Mouse (Mus musculus): ENCODE data around the gene Pou4f1. TPM values are rescaled to one million over a fixed set of nuclear protein-coding genes. Genes with fewer than 3 reads are reported as not detected.

Gene Pou4f1
- total RNA-seq, 2 experiments from 2014 or later: 1.4 to 2.1 TPM

GRCm38 (mm10) chr14:104458728-104459512, 8.9 kb downstream of the Pou4f1 start:
- DNase-seq: no peak
- intact Hi-C loops (cut with DNase I; ENCODE audit: low total_unique reads): no loop called here

DNA sequence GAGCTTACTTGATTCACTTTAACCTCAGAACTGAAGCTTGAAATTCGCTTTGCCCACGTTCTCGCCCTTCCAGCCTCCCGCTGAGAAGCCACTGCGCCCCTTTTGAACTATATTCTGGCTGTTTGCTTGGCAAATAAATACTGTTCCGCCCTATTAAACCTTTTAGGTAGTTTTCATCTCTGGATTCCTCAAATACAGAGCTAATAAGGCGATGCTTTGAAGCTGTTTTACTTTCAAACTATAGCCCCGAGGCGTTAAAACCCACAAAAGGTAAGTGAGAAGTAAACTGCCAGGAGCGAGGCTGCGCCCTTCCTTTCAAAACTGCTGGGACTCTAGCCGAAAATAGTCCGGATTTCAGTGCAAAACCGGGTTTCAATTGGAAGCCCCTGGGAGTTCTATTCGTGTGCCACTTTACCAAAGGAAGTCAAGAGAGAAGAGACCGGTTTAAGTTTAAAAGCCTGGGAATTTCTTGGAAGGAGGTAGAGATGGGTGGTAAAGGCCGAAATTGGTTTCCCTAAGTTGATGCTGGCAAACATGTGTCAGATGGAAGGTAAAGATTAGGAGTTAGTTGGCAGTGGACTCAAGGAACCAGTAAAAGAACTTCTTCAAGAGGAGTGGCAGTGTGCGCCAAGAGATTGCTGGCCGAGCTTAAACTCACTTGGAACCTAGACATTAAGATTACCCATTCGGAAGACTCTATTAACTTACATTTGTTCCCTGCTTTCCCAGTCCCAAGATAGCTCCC, 9.7 kb downstream of the Pou4f1 start:
- DNase-seq: no peak
- intact Hi-C loops (cut with DNase I; ENCODE audit: low total_unique reads): no loop called here

DNA sequence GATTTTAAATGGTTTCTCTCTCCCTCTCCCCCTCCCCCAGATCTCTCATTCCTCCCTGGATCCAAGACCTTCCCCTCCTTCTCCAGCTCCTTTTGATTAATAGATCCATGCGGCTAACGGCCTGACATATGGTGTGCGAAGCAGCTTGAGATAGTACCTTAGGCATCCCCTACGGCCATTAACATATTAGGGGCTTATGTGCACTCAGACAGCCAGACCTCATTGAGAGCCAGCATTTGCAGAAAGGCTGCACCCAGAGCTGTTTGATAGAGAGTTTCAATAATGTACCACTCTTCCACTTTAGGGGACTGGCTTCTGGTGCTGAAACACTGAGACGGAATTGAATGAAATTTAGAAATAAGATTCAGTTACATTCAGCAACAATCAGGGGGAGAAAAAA, 10.8 kb downstream of the Pou4f1 start:
- no peak for DNase-seq
- intact Hi-C loops (cut with DNase I; ENCODE audit: low total_unique reads): no loop called here

DNA sequence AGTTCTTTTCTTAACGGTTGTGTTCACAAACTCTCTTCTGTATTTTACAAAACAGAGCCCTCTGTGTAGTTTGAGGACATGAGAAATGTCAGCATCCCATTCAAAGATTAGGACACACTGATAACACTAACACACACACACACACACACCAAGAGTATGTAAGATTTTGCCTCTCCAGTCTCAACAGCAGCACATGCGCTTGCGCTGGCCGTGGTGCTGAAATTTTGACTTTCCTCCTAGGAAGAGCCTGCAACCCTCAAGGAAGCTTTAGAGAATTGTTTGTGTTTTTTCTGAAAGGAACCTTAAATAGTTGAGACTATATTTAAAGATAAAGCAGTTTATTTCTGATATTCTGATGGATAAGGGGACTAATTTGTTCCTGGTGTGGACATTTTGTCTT, 14.0 kb downstream of the Pou4f1 start:
- intact Hi-C loops (cut with DNase I; ENCODE audit: low total_unique reads): no loop called here
- DNase-seq: peak; percentile 56

GRCm38 (mm10) chr14:104434293-104434692, 33.5 kb downstream of the Pou4f1 start:
- intact Hi-C loops (cut with DNase I; ENCODE audit: low total_unique reads): no loop called here
- DNase-seq: no peak

- intact Hi-C loops (cut with DNase I; ENCODE audit: low total_unique reads): no loop called here
- no peak for DNase-seq
These were observed 37.0 kb downstream of the Pou4f1 start for GRCm38 (mm10) chr14:104430819-104431218.

- intact Hi-C loops (cut with DNase I; ENCODE audit: low total_unique reads): no loop called here
- DNase-seq: no peak
These were observed 43.9 kb downstream of the Pou4f1 start for GRCm38 (mm10) chr14:104423688-104424470.

Other genes with a start within 250 kb of the Pou4f1 start
- 1 to 10 TPM; 3.3 to 4.5 TPM for gene Rnf219, start 54.6 kb upstream of the Pou4f1 start, total RNA-seq (2021)

All from gastrocnemius, postnatal 14 days (tissue).